Mouse (Mus musculus) CH12.LX (cell line): ENCODE results near the gene Bnipl. TPM values are rescaled to one million over a fixed set of nuclear protein-coding genes. Genes with fewer than 3 reads are reported as not detected.
A peak's percentile ranks its signal among the peaks of the same experiment; 100 is the strongest.
"Not testable (repeated sequence)": the region's sequence is repeated elsewhere in the genome, so short reads cannot be mapped to it uniquely, and the experiment has no call there.

Source experiments
- DNase-seq: peaks from one replicate; pipeline ENCODE4 v3.0.0-alpha.2; 2013; ENCODE audit errors: extremely low read depth
- H3K27ac ChIP-seq: 2 replicates; pipeline ENCODE4 v1.5.1; 2012; ENCODE audit warnings: low read depth, mild to moderate bottlenecking, control low read depth, moderate library complexity; ENCODE audit not compliant: insufficient read depth
- H3K27me3 ChIP-seq: replicated peaks from 2 replicates; pipeline ENCODE3; 2012; ENCODE audit warnings: inconsistent platforms
- H3K36me3 ChIP-seq, 2 experiments: replicated peaks in 1 of 2; 2 replicates each; pipeline versions ENCODE3 to v1.6.1; 2012; ENCODE audit warnings: inconsistent platforms in 1 of 2, low read length in 1 of 2, mild to moderate bottlenecking in 1 of 2, mixed read lengths in 1 of 2, moderate library complexity in 1 of 2; ENCODE audit not compliant: control insufficient read depth in 1 of 2, insufficient read depth in 1 of 2
- H3K4me1 ChIP-seq, 2 experiments: 2 replicates each; pipeline ENCODE4 v1.6.1; 2012; ENCODE audit warnings: inconsistent platforms in 1 of 2, moderate library complexity in 1 of 2; ENCODE audit not compliant: insufficient read depth in 2 of 2, control insufficient read depth in 1 of 2
- H3K4me2 ChIP-seq: 2 replicates; pipeline ENCODE4 v1.6.1; 2012; ENCODE audit warnings: low read depth, mild to moderate bottlenecking, control low read depth; ENCODE audit not compliant: poor library complexity, insufficient read depth, severe bottlenecking
- H3K4me3 ChIP-seq, 3 experiments: fragments of 150-350 bp in 1 of 3; sonication (generic) in 1 of 3; replicated peaks in 1 of 3; 2 replicates each; pipeline versions ENCODE3 to v1.5.1; 2011 to 2012; ENCODE audit warnings: low read depth in 2 of 3, low read length in 2 of 3, mild to moderate bottlenecking in 2 of 3, moderate library complexity in 2 of 3, control low read depth in 1 of 3, improper control_type of control experiment in 1 of 3, inconsistent platforms in 1 of 3, mixed read lengths in 1 of 3; ENCODE audit not compliant: poor library complexity in 1 of 3
- H3K79me2 ChIP-seq: replicated peaks from 2 replicates; pipeline ENCODE4 v1.6.1; 2012; ENCODE audit warnings: mild to moderate bottlenecking, moderate library complexity; ENCODE audit not compliant: control insufficient read depth, poor library complexity, insufficient read depth, severe bottlenecking; ENCODE audit errors: extremely low read depth
- H3K9ac ChIP-seq: 2 replicates; pipeline ENCODE4 v1.6.1; 2012; ENCODE audit warnings: low read depth, mild to moderate bottlenecking, control low read depth, moderate library complexity; ENCODE audit not compliant: insufficient read depth
- H3K9me3 ChIP-seq: replicated peaks from 2 replicates; pipeline ENCODE3; 2012; ENCODE audit warnings: low read length, inconsistent platforms, mixed read lengths
- BHLHE40 ChIP-seq: IDR thresholded peaks from 2 replicates; pipeline ENCODE4 v1.6.1; 2011; ENCODE audit warnings: mild to moderate bottlenecking, low read depth, low read length, improper control_type of control experiment
- CHD1 ChIP-seq: IDR thresholded peaks from 2 replicates; pipeline ENCODE4 v1.6.1; 2012; ENCODE audit warnings: low read depth, low read length, improper control_type of control experiment, inconsistent platforms
- CHD2 ChIP-seq: IDR thresholded peaks from 2 replicates; pipeline ENCODE4 v1.6.1; 2011; ENCODE audit warnings: low read length, improper control_type of control experiment
- CTCF ChIP-seq, 2 experiments: IDR thresholded peaks in 1 of 2; conservative IDR thresholded peaks in 1 of 2; 2 replicates each; pipeline ENCODE4 v1.5.1; 2011 to 2012; ENCODE audit warnings: low read depth in 2 of 2, low read length in 2 of 2, improper control_type of control experiment in 1 of 2, inconsistent platforms in 1 of 2, mild to moderate bottlenecking in 1 of 2, moderate library complexity in 1 of 2
- E2F4 ChIP-seq: IDR thresholded peaks from 2 replicates; pipeline ENCODE4 v1.6.1; 2011; ENCODE audit warnings: low read depth, low read length, improper control_type of control experiment; ENCODE audit not compliant: insufficient replicate concordance
- ELF1 ChIP-seq: IDR thresholded peaks from 2 replicates; pipeline ENCODE4 v1.6.1; 2014; ENCODE audit warnings: low read depth, mild to moderate bottlenecking, inconsistent platforms, low read length, improper control_type of control experiment
- ETS1 ChIP-seq: conservative IDR thresholded peaks from 2 replicates; pipeline ENCODE4 v1.6.1; 2012; ENCODE audit warnings: low read depth, mild to moderate bottlenecking, inconsistent platforms, low read length, improper control_type of control experiment, moderate library complexity
- GABPA ChIP-seq: IDR thresholded peaks from 2 replicates; pipeline ENCODE4 v1.6.1; 2012; ENCODE audit warnings: low read depth, low read length, improper control_type of control experiment, inconsistent platforms; ENCODE audit not compliant: insufficient replicate concordance
- HCFC1 ChIP-seq: IDR thresholded peaks from 2 replicates; pipeline ENCODE4 v1.6.1; 2012; ENCODE audit warnings: low read depth, mild to moderate bottlenecking, inconsistent platforms, low read length, improper control_type of control experiment
- IRF4 ChIP-seq: IDR thresholded peaks from 2 replicates; pipeline ENCODE4 v1.6.1; 2014; ENCODE audit warnings: low read depth, mild to moderate bottlenecking, inconsistent platforms, low read length, improper control_type of control experiment
- JUND ChIP-seq: conservative IDR thresholded peaks from 2 replicates; pipeline ENCODE4 v1.6.1; 2011; ENCODE audit warnings: low read depth, low read length, improper control_type of control experiment
- KAT2A ChIP-seq: IDR thresholded peaks from 2 replicates; pipeline ENCODE4 v1.6.1; 2012; ENCODE audit warnings: low read length, improper control_type of control experiment, inconsistent platforms; ENCODE audit not compliant: insufficient replicate concordance
- MAZ ChIP-seq: IDR thresholded peaks from 2 replicates; pipeline ENCODE4 v1.6.1; 2012; ENCODE audit warnings: low read depth, mild to moderate bottlenecking, inconsistent platforms, low read length, improper control_type of control experiment, moderate library complexity
- MXI1 ChIP-seq: IDR thresholded peaks from 2 replicates; pipeline ENCODE4 v1.6.1; 2011; ENCODE audit warnings: mild to moderate bottlenecking, low read depth, low read length, improper control_type of control experiment
- MYC ChIP-seq: IDR thresholded peaks from 2 replicates; pipeline ENCODE4 v1.6.1; 2011; ENCODE audit warnings: low read depth, mild to moderate bottlenecking, improper control_type of control experiment, low read length
- NELFE ChIP-seq: IDR thresholded peaks from 2 replicates; pipeline ENCODE4 v1.6.1; 2011; ENCODE audit warnings: low read depth, low read length, improper control_type of control experiment
- PAX5 ChIP-seq: IDR thresholded peaks from 2 replicates; pipeline ENCODE4 v1.6.1; 2012; ENCODE audit warnings: low read length, inconsistent platforms, mixed read lengths
- USF1 ChIP-seq: IDR thresholded peaks from 2 replicates; pipeline ENCODE4 v1.6.1; 2014; ENCODE audit warnings: low read depth, mild to moderate bottlenecking, inconsistent platforms, low read length, improper control_type of control experiment
- USF2 ChIP-seq: conservative IDR thresholded peaks from 2 replicates; pipeline ENCODE4 v1.6.1; 2011; ENCODE audit warnings: low read depth, low read length, improper control_type of control experiment
- ZC3H11A ChIP-seq: IDR thresholded peaks from 2 replicates; pipeline ENCODE4 v1.6.1; 2012; ENCODE audit warnings: low read depth, mild to moderate bottlenecking, inconsistent platforms, low read length, improper control_type of control experiment
- ZMIZ1 ChIP-seq: IDR thresholded peaks from 2 replicates; pipeline ENCODE4 v1.6.1; 2012; ENCODE audit warnings: low read depth, mild to moderate bottlenecking, inconsistent platforms, low read length, improper control_type of control experiment
- ZNF384 ChIP-seq: IDR thresholded peaks from 2 replicates; pipeline ENCODE4 v1.6.1; 2012; ENCODE audit warnings: low read depth, low read length, improper control_type of control experiment, inconsistent platforms
- dilution Hi-C: fragments of 300-500 bp; cut with MboI; formaldehyde crosslinking; loops from 2 replicates; pipeline ENCODE4 v1.14.3; 2020; ENCODE audit warnings: low sequenced_read_pairs; ENCODE audit not compliant: extremely low pct_unique_long_range_greater_than_20kb, extremely low pct_ligation_motif_present
- in situ Hi-C: fragments of 300-500 bp; cut with MboI; formaldehyde crosslinking; loops from 3 replicates; pipeline ENCODE4 v1.14.3; 2019; ENCODE audit warnings: low sequenced_read_pairs, low pct_ligation_motif_present, low pct_unique_long_range_greater_than_20kb, mixed read lengths
- polyA plus RNA-seq: library from polyadenylated mRNA; unstranded; fragments of >175 nt; gene quantifications from 2 replicates; pipeline ENCODE4 v1.2.1, GENCODE M21; 2012; ENCODE audit warnings: low read depth; ENCODE audit not compliant: insufficient read length
- total RNA-seq, 2 experiments: library from RNA; depleted of rRNA; stranded (reverse); fragments of 300-350 nt in 1 of 2; fragments of >200 nt in 1 of 2; gene quantifications; 2 replicates each; pipeline ENCODE4 v1.2.3; 2012 to 2014

Bnipl gene
- total and polyA plus RNA-seq, 3 experiments: 0.33 TPM; not detected in 2

DNA sequence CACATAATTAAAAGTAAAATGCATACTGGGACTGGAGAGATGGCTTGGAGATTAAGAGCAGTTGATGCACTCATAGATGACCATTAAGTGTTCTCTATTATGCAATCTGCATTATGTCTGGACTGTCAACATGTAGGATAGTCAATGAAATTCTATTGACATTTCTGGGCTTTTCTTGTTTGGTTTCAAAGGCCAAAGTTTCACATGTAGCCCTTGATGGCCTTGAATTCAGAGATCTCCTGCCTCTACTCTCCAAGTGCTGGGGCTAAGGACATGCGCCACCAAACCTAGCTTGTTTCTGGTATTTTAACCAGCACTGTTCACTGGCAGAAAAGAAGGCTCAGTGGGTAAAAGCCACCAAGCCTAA is 37.4 kb downstream of the Bnipl start:
- TF ChIP-seq HCFC1 (no peak), CHD1 (no peak), ELF1 (no peak)
- no peak overlapping the region for H3K27ac ChIP-seq
- H3K36me3 ChIP-seq: peaks cover 15 to 59% of the 10 kb centered on the region in 2 experiments

DNA sequence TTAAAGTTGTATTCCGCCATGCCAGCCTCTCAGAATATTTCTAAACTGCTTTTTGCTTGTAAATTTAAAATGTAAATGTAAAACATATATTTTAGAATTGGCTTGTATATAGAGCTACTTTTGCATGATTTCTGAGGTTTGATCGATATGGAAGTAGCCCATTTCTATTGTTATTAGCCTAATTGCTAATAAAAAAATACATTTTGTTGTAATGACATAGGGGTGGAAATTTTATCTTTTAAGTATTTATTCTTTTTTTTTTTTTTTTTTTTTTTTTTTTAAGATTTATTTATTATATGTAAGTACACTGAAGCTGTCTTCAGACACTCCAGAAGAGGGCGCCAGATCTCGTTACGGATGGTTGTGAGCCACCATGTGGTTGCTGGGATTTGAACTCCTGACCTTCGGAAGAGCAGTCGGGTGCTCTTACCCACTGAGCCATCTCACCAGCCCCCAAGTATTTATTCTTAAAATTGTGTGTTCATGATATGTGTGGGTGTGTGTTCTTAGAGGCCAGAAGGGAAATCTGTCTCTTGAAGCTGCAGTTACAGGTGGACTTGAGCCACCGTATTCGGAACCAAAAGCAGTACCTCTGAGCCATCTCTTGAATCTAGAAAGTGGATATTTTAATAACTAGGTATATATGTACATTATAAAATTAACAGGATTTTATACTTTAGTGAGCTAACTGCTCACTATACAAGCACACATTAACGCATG is 37.9 kb downstream of the Bnipl start:
- H3K9me3 ChIP-seq, H3K9ac ChIP-seq, H3K4me1 ChIP-seq, H3K27me3 ChIP-seq, DNase-seq, H3K27ac ChIP-seq, dilution Hi-C loops, H3K4me2 ChIP-seq, H3K4me3 ChIP-seq: not testable (repeated sequence)
- in situ Hi-C loops: loop anchor here (10.0 kb wide), 1 partner anchor 68 kb away; the partner anchor contains the start of gene Tnfaip8l2
- Histone ChIP-seq H3K36me3 (peaks cover 18 to 64% of the 10 kb centered on the region in 2 experiments), H3K79me2 (peaks cover 12% of the 10 kb centered on the region)
- TF ChIP-seq CTCF (conservative IDR thresholded peaks at IDR 0.05 in 1 of 2, IDR thresholded peaks at IDR 0.05 in 1 of 2; ENCODE audit: low read depth in 2 of 2, low read length in 2 of 2): peak in 1 of 2 experiments; percentile 36; a peak in 1 of 4 replicates
- 0 out of 2 replicates have a peak, but pooled peaks have one; percentile 48 for TF ChIP-seq MYC
- TF ChIP-seq ZNF384: peak; percentile 79

More for the DNA sequence above, 37.4 kb downstream of the Bnipl start:
- no peak for DNase-seq
- Histone ChIP-seq H3K4me3 (no peak overlapping the region), H3K79me2 (peaks cover 12% of the 10 kb centered on the region), H3K4me2 (no peak overlapping the region), H3K9me3 (no peaks in the 10 kb centered on the region), H3K4me1 (peaks cover 0 to 9% of the 10 kb centered on the region in 2 experiments; a peak in 1 of 4 replicates), H3K27me3 (no peaks in the 10 kb centered on the region), H3K9ac (no peak overlapping the region)
- in situ Hi-C loops (loop anchor here (10.0 kb wide), 1 partner anchor 69 kb away; the partner anchor contains the start of gene Tnfaip8l2), dilution Hi-C loops (no loop called here)

DNA sequence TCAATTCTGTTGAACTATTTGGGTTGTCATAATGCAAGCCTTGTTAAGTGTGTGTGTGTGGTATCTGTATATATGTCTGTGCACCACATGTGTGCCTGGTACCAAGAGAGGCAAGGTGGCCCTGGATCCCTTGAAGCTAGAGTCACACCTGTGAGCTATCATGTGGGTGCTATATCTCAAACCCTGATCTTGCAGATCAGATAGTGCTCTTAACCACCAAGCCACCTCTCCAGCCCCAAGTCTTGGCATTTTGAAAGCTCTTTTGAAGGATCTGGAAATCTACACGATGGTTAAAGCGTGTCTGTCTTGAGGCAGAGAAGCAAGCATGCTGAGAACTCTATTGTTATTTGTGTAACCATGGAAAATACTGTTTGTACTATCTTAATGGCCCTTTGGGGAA is 40.4 kb downstream of the Bnipl start:
- H3K36me3 ChIP-seq: peaks cover 30 to 79% of the 10 kb centered on the region in 2 experiments
- no peak for TF ChIP-seq USF2
- no peak for TF ChIP-seq ZMIZ1
- TF ChIP-seq USF1: no peak
- no peak for TF ChIP-seq CHD2
- TF ChIP-seq E2F4: no peak
- TF ChIP-seq PAX5: no peak
- TF ChIP-seq NELFE: no peak
- no peak for TF ChIP-seq ETS1
- no peak for TF ChIP-seq JUND
- no peak for TF ChIP-seq ZNF384
- no peak for TF ChIP-seq MAZ
- TF ChIP-seq KAT2A: no peak
- no peak for TF ChIP-seq ZC3H11A
- TF ChIP-seq MYC: no peak
- TF ChIP-seq HCFC1: no peak
- TF ChIP-seq GABPA: no peak
- TF ChIP-seq ELF1: no peak
- TF ChIP-seq IRF4: no peak
- TF ChIP-seq MXI1: no peak
- no peak for TF ChIP-seq BHLHE40
- H3K9me3 ChIP-seq: no peaks in the 10 kb centered on the region
- H3K27ac ChIP-seq: no peak overlapping the region
- H3K4me1 ChIP-seq: no peaks in the 10 kb centered on the region; a peak in 1 of 4 replicates
- no peak for DNase-seq
- no peak overlapping the region for H3K4me2 ChIP-seq
- in situ Hi-C loops: loop anchor here (10.0 kb wide), 1 partner anchor 66 kb away; the partner anchor contains the start of gene Tnfaip8l2
- no peak overlapping the region for H3K9ac ChIP-seq
- no peak overlapping the region for H3K4me3 ChIP-seq
- dilution Hi-C loops: no loop called here
- 0 out of 2 replicates have a peak, but pooled peaks cover 4% of the 10 kb centered on the region for H3K79me2 ChIP-seq
- H3K27me3 ChIP-seq: no peaks in the 10 kb centered on the region
